Mouse (Mus musculus) forebrain, embryonic 14.5 days (tissue): ENCODE measurements around the gene Psors1c2. TPM values are rescaled to one million over a fixed set of nuclear protein-coding genes. Genes with fewer than 3 reads are reported as not detected.

Experiments
- ATAC-seq: fragments of 200-750 bp; cut with Nextera tagmentation; 2 replicates; pipeline ENCODE4 v1.8.0; 2017; ENCODE audit warnings: mild to moderate bottlenecking, moderate library complexity
- DNase-seq: peaks from one replicate; pipeline ENCODE4 v3.0.0-alpha.2; 2015; ENCODE audit warnings: low spot score
- H3K27ac ChIP-seq: fragments of 300-500 bp; sonication (generic); 2 replicates; pipeline ENCODE4 v1.5.1; 2014; ENCODE audit warnings: low read depth, mild to moderate bottlenecking, control low read depth, low read length, moderate library complexity
- H3K27me3 ChIP-seq: fragments of 300-500 bp; sonication (generic); replicated peaks from 2 replicates; pipeline ENCODE4 v1.6.1; 2014; ENCODE audit warnings: low read length, control low read depth, mixed read lengths; ENCODE audit not compliant: control insufficient read depth, insufficient read depth
- H3K36me3 ChIP-seq: fragments of 300-500 bp; sonication (generic); 2 replicates; pipeline ENCODE4 v1.6.1; 2014; ENCODE audit warnings: low read length, control low read depth; ENCODE audit not compliant: control insufficient read depth, insufficient read depth
- H3K4me1 ChIP-seq: fragments of 300-500 bp; sonication (generic); 2 replicates; pipeline ENCODE4 v1.6.1; 2014; ENCODE audit warnings: antibody characterized with exemption, low read length, control low read depth; ENCODE audit not compliant: control insufficient read depth, insufficient read depth
- H3K4me2 ChIP-seq: fragments of 300-500 bp; sonication (generic); 2 replicates; pipeline ENCODE4 v1.6.1; 2014; ENCODE audit warnings: mild to moderate bottlenecking, control low read depth, low read length
- H3K4me3 ChIP-seq: fragments of 300-500 bp; sonication (generic); 2 replicates; pipeline ENCODE4 v1.5.1; 2014; ENCODE audit warnings: low read depth, low read length, control low read depth
- H3K9ac ChIP-seq: fragments of 300-500 bp; sonication (generic); 2 replicates; pipeline ENCODE4 v1.6.1; 2014; ENCODE audit warnings: mild to moderate bottlenecking, low read length, control low read depth, moderate library complexity
- H3K9me3 ChIP-seq: fragments of 300-500 bp; sonication (generic); replicated peaks from 2 replicates; pipeline ENCODE4 v1.6.1; 2016; ENCODE audit warnings: low read length, control low read depth, mixed read lengths; ENCODE audit not compliant: control insufficient read depth
- WGBS: fragments of 180-500 bp; shearing (Covaris S2); extraction: QIAGEN DNeasy Blood & Tissue Kit; methylation state at CpG from one replicate; pipeline ENCODE4 v1.1.7; 2014; 5-methylcytosine and 5-hydroxymethylcytosine counted together
- polyA plus RNA-seq: library from polyadenylated mRNA; unstranded; fragments of >200 nt; fragmentation: Nextera tagmentation; extraction: Ambion mirVana; gene quantifications from 2 replicates; pipeline ENCODE4 v1.2.1, GENCODE M21; 2014

Psors1c2 gene
- polyA plus RNA-seq, 1 experiment from 2014 or later = 0.28 TPM

DNA sequence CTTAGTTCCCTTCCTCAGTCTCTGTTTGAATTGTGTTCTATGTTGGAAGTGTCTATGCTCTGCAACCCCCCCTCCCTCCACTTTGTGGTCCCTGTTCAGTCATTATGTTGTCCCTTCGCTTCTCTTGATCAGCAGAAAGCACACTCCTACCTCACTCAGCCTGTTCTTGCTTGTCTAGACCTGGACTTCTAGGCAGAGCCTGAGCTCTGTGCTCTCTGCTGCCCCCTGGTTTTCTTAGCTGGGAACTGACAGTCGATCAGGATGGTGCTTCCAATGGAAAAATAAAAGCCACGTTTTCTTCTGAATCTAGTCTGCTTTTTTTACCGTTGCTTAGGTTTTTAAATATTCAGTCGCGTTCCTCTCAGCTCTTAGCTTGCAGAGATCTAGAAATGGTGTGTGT is 1.3 kb downstream of the Psors1c2 start:
- no peak overlapping the region for H3K9ac ChIP-seq
- H3K9me3 ChIP-seq = no peaks in the 10 kb centered on the region
- peak; percentile 86 for DNase-seq
- ATAC-seq = peak; percentile 69; the same call in 1 of the 2 replicates
- H3K4me3 ChIP-seq = no peak overlapping the region
- H3K4me1 ChIP-seq = no peaks in the 10 kb centered on the region
- H3K27ac ChIP-seq = no peak overlapping the region
- 12% methylated on average over 6 of the region's 6 CpGs for WGBS
- H3K4me2 ChIP-seq = no peak overlapping the region
- H3K36me3 ChIP-seq = peaks cover 12% of the 10 kb centered on the region; the same call in 1 of the 2 replicates
- no peaks in the 10 kb centered on the region for H3K27me3 ChIP-seq

DNA sequence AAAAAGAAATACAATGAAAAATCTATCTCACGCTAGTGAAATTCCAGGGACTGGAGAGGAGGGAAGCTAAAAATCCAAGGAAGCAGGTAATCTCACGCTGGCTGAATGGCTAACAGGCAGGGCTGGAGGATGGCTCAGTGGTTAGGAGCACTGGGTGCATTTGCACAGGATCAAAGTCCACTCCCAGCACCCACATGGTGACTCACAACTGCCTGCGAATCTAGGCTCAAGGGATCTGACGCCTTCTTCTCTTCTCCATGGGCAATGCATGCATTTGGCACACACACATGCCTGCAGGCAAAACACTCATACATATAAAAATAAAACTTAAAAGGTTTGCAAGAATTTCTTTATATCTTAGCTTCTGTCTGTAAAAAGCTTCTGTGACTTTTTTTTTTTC is 4.4 kb downstream of the Psors1c2 start:
- H3K36me3 ChIP-seq = no peaks in the 10 kb centered on the region
- ATAC-seq (no peak), DNase-seq (no peak)
- no peak overlapping the region for H3K4me2 ChIP-seq
- H3K4me1 ChIP-seq = no peaks in the 10 kb centered on the region
- no peak overlapping the region for H3K4me3 ChIP-seq
- H3K9me3 ChIP-seq = no peaks in the 10 kb centered on the region
- WGBS = 86% methylated on average over 4 of the region's 4 CpGs
- H3K27me3 ChIP-seq = no peaks in the 10 kb centered on the region
- no peak overlapping the region for H3K27ac ChIP-seq
- no peak overlapping the region for H3K9ac ChIP-seq

- Histone ChIP-seq H3K36me3 (no peaks in the 10 kb centered on the region), H3K27ac (no peak overlapping the region), H3K4me1 (0 out of 2 replicates have a peak, but pooled peaks cover 2% of the 10 kb centered on the region), H3K9ac (no peak overlapping the region), H3K27me3 (no peaks in the 10 kb centered on the region), H3K4me3 (no peak overlapping the region), H3K4me2 (no peak overlapping the region), H3K9me3 (no peaks in the 10 kb centered on the region)
- WGBS = 83% methylated on average over 1 of the region's 1 CpGs
- no peak for ATAC-seq
- DNase-seq = no peak
These were observed 5.5 kb downstream of the Psors1c2 start for GRCm38 (mm10) chr17:35538476-35538875.

GRCm38 (mm10) chr17:35539540-35539939 is 6.5 kb downstream of the Psors1c2 start:
- 0 out of 2 replicates have a peak, but pooled peaks cover 2% of the 10 kb centered on the region for H3K4me1 ChIP-seq
- no peak overlapping the region for H3K4me2 ChIP-seq
- DNase-seq (no peak), ATAC-seq (no peak)
- H3K27ac ChIP-seq = no peak overlapping the region
- H3K9me3 ChIP-seq = no peaks in the 10 kb centered on the region
- no peaks in the 10 kb centered on the region for H3K27me3 ChIP-seq
- H3K36me3 ChIP-seq = no peaks in the 10 kb centered on the region
- H3K9ac ChIP-seq = no peak overlapping the region
- no peak overlapping the region for H3K4me3 ChIP-seq
- 57% methylated on average over 10 of the region's 10 CpGs for WGBS

- DNase-seq (no peak), ATAC-seq (no peak)
- WGBS = 77% methylated on average over 15 of the region's 15 CpGs
- Histone ChIP-seq H3K36me3 (no peaks in the 10 kb centered on the region), H3K27ac (no peak overlapping the region), H3K4me3 (no peak overlapping the region), H3K4me2 (no peak overlapping the region), H3K27me3 (no peaks in the 10 kb centered on the region), H3K9me3 (no peaks in the 10 kb centered on the region), H3K9ac (no peak overlapping the region), H3K4me1 (0 out of 2 replicates have a peak, but pooled peaks cover 2% of the 10 kb centered on the region)
These were observed 9.9 kb downstream of the Psors1c2 start for GRCm38 (mm10) chr17:35542761-35543411.

DNA sequence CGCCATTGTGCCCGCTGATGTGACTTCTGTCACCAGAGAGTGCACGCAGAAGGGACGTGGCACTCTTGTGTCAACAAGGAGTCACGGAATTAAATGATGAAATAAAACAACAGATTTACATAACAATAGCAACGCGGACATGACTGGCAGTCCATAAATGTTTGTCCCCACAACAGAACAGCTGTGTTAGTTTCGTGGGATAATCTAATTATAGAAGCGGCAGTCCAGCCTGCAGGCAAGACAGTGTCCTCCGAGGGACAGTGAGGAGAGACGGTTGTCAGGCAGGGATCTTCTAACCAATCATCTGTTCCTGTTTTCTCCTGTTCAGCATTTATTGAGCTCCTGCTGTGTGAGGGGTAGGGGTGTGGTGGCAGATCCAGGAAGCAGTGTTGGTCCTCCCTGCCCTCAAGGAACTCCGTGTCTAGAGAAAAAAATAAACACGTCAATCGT is 10.4 kb downstream of the Psors1c2 start:
- DNase-seq (no peak), ATAC-seq (no peak)
- Histone ChIP-seq H3K27me3 (no peaks in the 10 kb centered on the region), H3K4me1 (0 out of 2 replicates have a peak, but pooled peaks cover 2% of the 10 kb centered on the region), H3K4me2 (no peak overlapping the region), H3K9ac (no peak overlapping the region), H3K9me3 (no peaks in the 10 kb centered on the region), H3K36me3 (no peaks in the 10 kb centered on the region), H3K4me3 (no peak overlapping the region), H3K27ac (no peak overlapping the region)
- WGBS = 43% methylated on average over 14 of the region's 14 CpGs

GRCm38 (mm10) chr17:35544001-35544400 is 11.0 kb downstream of the Psors1c2 start:
- no peak overlapping the region for H3K9ac ChIP-seq
- no peak overlapping the region for H3K27ac ChIP-seq
- 0 out of 2 replicates have a peak, but pooled peaks cover 2% of the 10 kb centered on the region for H3K4me1 ChIP-seq
- no peaks in the 10 kb centered on the region for H3K27me3 ChIP-seq
- no peak overlapping the region for H3K4me2 ChIP-seq
- DNase-seq (no peak), ATAC-seq (no peak)
- H3K36me3 ChIP-seq = no peaks in the 10 kb centered on the region
- no peak overlapping the region for H3K4me3 ChIP-seq
- H3K9me3 ChIP-seq = no peaks in the 10 kb centered on the region
- WGBS = 91% methylated on average over 6 of the region's 6 CpGs

DNA sequence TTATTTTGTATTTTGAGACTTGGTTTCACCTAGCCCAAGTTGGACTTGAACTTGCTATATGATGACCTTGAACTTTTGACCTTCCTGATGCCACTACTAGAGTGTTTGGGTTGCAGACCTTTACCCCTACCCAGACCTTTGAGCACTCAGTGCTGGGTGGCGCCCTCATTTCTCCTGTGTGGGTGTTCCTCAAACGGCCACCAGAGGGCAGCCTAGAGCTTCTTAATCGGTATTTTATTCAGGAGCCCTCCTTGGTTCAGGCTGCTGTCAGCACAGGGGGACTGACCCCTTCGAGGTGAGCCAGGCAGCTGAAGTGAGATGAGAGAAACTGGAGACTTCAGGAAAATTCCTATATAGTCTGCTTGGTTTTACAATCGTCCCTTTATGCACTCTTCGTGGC is 11.7 kb downstream of the Psors1c2 start:
- Histone ChIP-seq H3K4me3 (no peak overlapping the region), H3K9ac (no peak overlapping the region), H3K4me1 (0 out of 2 replicates have a peak, but pooled peaks cover 4% of the 10 kb centered on the region), H3K27me3 (no peaks in the 10 kb centered on the region), H3K4me2 (no peak overlapping the region), H3K27ac (no peak overlapping the region), H3K9me3 (no peaks in the 10 kb centered on the region), H3K36me3 (no peaks in the 10 kb centered on the region)
- ATAC-seq (peak; percentile 46; the same call in 1 of the 2 replicates), DNase-seq (peak; percentile 62)
- 31% methylated on average over 6 of the region's 6 CpGs for WGBS

- WGBS = 26% methylated on average over 2 of the region's 2 CpGs
- H3K36me3 ChIP-seq = no peaks in the 10 kb centered on the region
- no peak overlapping the region for H3K4me2 ChIP-seq
- DNase-seq = no peak
- H3K9ac ChIP-seq = no peak overlapping the region
- H3K27me3 ChIP-seq = no peaks in the 10 kb centered on the region
- no peaks in the 10 kb centered on the region for H3K9me3 ChIP-seq
- H3K4me3 ChIP-seq = no peak overlapping the region
- H3K4me1 ChIP-seq = 0 out of 2 replicates have a peak, but pooled peaks cover 5% of the 10 kb centered on the region
- no peak for ATAC-seq
- H3K27ac ChIP-seq = no peak overlapping the region
These were observed 14.5 kb downstream of the Psors1c2 start for GRCm38 (mm10) chr17:35547465-35547864.
